ENCODE assay signal across 22 mouse cellular contexts in genomic region chr13:19927807-19928206, GRCm38 (mm10).
DNase-seq lines count a peak whose midpoint lies in the region; ATAC-seq and TF ChIP-seq lines count a peak whose summit lies in the region.
"Had no signal": no experiment of that assay in that cellular context is flagged by ENCODE, and none has a peak within 500 bp of the region (broad histone marks: within the 10 kb centered on the region; RNA-seq: fewer than 3 reads in every experiment).

No protein-coding gene starts in this region.

- H3K4me1 ChIP-seq in CH12.LX (ENCODE audit: control insufficient read depth in 1 of 2, insufficient read depth in 2 of 2): no peaks in the 10 kb centered on the region
- H3K4me1 ChIP-seq: embryonic facial prominence, embryonic 12.5 days; embryonic facial prominence, embryonic 15.5 days; hindbrain, embryonic 13.5 days; intestine, embryonic 15.5 days had no signal

- no peaks in the 10 kb centered on the region for H3K79me2 ChIP-seq in CH12.LX (replicated peaks; ENCODE audit: control insufficient read depth, extremely low read depth, insufficient read depth, poor library complexity, severe bottlenecking)

- DNase-seq in 416B (ENCODE audit: low read depth) (peak; percentile 33), CH12.LX (ENCODE audit: extremely low read depth) (no peak)
- no peak for DNase-seq in left cerebral cortex, postnatal 36 days (ENCODE audit: low spot score in 2 of 2)
- DNase-seq in right cerebral cortex, postnatal 36 days (ENCODE audit: low spot score in 2 of 2): no peak
- DNase-seq: adrenal gland, postnatal 10 days; adrenal gland, postnatal 36 days; cerebellum, adult 18-20 months; cerebellum, adult 9-10 months; cerebellum, postnatal 14 days; forebrain, postnatal 0 days; gastrocnemius, adult 2 months; gastrocnemius, postnatal 25 days; kidney, adult 11 months had no signal

- H3K27ac ChIP-seq in CH12.LX (ENCODE audit: insufficient read depth, low read depth): no peak overlapping the region
- H3K27ac ChIP-seq: embryonic facial prominence, embryonic 12.5 days; embryonic facial prominence, embryonic 15.5 days; gastrocnemius, adult 2 months; hindbrain, embryonic 13.5 days; intestine, embryonic 15.5 days had no signal

- H3K9me3 ChIP-seq in CH12.LX (replicated peaks; ENCODE audit: low read length): no peaks in the 10 kb centered on the region
- H3K9me3 ChIP-seq: embryonic facial prominence, embryonic 12.5 days; embryonic facial prominence, embryonic 15.5 days; hindbrain, embryonic 13.5 days; intestine, embryonic 15.5 days had no signal

- H3K36me3 ChIP-seq in CH12.LX (replicated peaks in 1 of 2; ENCODE audit: control insufficient read depth in 1 of 2, insufficient read depth in 1 of 2, low read length in 1 of 2): no peaks in the 10 kb centered on the region
- H3K36me3 ChIP-seq: embryonic facial prominence, embryonic 12.5 days; embryonic facial prominence, embryonic 15.5 days; hindbrain, embryonic 13.5 days; intestine, embryonic 15.5 days had no signal

- no peaks in the 10 kb centered on the region for H3K27me3 ChIP-seq in CH12.LX (replicated peaks)
- H3K27me3 ChIP-seq: embryonic facial prominence, embryonic 12.5 days; embryonic facial prominence, embryonic 15.5 days; hindbrain, embryonic 13.5 days; intestine, embryonic 15.5 days had no signal

- H3K4me3 ChIP-seq in CH12.LX (replicated peaks in 1 of 3; ENCODE audit: low read depth in 2 of 3, low read length in 2 of 3, poor library complexity in 1 of 3): no peak overlapping the region
- H3K4me3 ChIP-seq: embryonic facial prominence, embryonic 12.5 days; embryonic facial prominence, embryonic 15.5 days; gastrocnemius, adult 2 months; hindbrain, embryonic 13.5 days; intestine, embryonic 15.5 days had no signal

- no peak for TF ChIP-seq CTCF in CH12.LX (conservative IDR thresholded peaks at IDR 0.05 in 1 of 2, IDR thresholded peaks at IDR 0.05 in 1 of 2; ENCODE audit: low read depth in 2 of 2, low read length in 2 of 2)

- intact Hi-C loops in left cerebral cortex, postnatal 36 days (cut with DNase I): no loop called here

- TF ChIP-seq POLR2A in CH12.LX (IDR thresholded peaks at IDR 0.05; ENCODE audit: low read depth, low read length): no peak

- peak; percentile 52 for ATAC-seq in megakaryocyte, adult 5-6 weeks (ENCODE audit: poor library complexity, severe bottlenecking)
- no peak for ATAC-seq in activated CD4-positive, CD25-positive, alpha-beta regulatory T cell, adult 4 months
- ATAC-seq: forebrain, embryonic 14.5 days; forebrain, postnatal 0 days; hindbrain, embryonic 16.5 days; intestine, embryonic 15.5 days had no signal

- TF ChIP-seq EP300 in CH12.LX (IDR thresholded peaks at IDR 0.05; ENCODE audit: low read length): no peak

- dilution Hi-C loops in CH12.LX (cut with MboI; ENCODE audit: extremely low pct_ligation_motif_present, extremely low pct_unique_long_range_greater_than_20kb, low sequenced_read_pairs): no loop called here

- TF ChIP-seq RAD21 in CH12.LX (IDR thresholded peaks at IDR 0.05; ENCODE audit: low read depth, low read length): no peak

- H3K9ac ChIP-seq in CH12.LX (ENCODE audit: insufficient read depth, low read depth): no peak overlapping the region
- H3K9ac ChIP-seq: embryonic facial prominence, embryonic 12.5 days; embryonic facial prominence, embryonic 15.5 days; forebrain, postnatal 0 days; hindbrain, embryonic 13.5 days; intestine, embryonic 15.5 days had no signal

- in situ Hi-C loops in CH12.LX (cut with MboI; ENCODE audit: low pct_ligation_motif_present, low pct_unique_long_range_greater_than_20kb, low sequenced_read_pairs): no loop called here

- peak overlapping the region; percentile 68 for H3K4me2 ChIP-seq in CH12.LX (ENCODE audit: insufficient read depth, low read depth, poor library complexity, severe bottlenecking)
- H3K4me2 ChIP-seq: embryonic facial prominence, embryonic 12.5 days; embryonic facial prominence, embryonic 15.5 days; heart, embryonic 11.5 days; hindbrain, embryonic 13.5 days; intestine, embryonic 15.5 days had no signal

TF ChIP-seq in CH12.LX, 34 proteins besides CTCF, POLR2A, EP300 and RAD21:
- TF ChIP-seq ETS1 (conservative IDR thresholded peaks at IDR 0.05; ENCODE audit: low read depth, low read length) (no peak), JUN (IDR thresholded peaks at IDR 0.05; ENCODE audit: insufficient read depth, low read depth, low read length) (no peak), ZMIZ1 (IDR thresholded peaks at IDR 0.05; ENCODE audit: low read depth, low read length) (no peak), TCF12 (IDR thresholded peaks at IDR 0.05; ENCODE audit: low read depth, low read length) (no peak), MAX (IDR thresholded peaks at IDR 0.05; ENCODE audit: low read length) (no peak), ZKSCAN1 (IDR thresholded peaks at IDR 0.05; ENCODE audit: borderline replicate concordance, low read depth, low read length) (no peak), ZC3H11A (IDR thresholded peaks at IDR 0.05; ENCODE audit: low read depth, low read length) (no peak), MYC (IDR thresholded peaks at IDR 0.05; ENCODE audit: low read depth, low read length) (no peak)
